Mouse (Mus musculus) midbrain, embryonic 10.5 days (tissue): ENCODE results near the gene Eif4a1. TPM values are rescaled to one million over a fixed set of nuclear protein-coding genes. Genes with fewer than 3 reads are reported as not detected.
"Not testable (repeated sequence)": the region's sequence is repeated elsewhere in the genome, so short reads cannot be mapped to it uniquely, and the experiment has no call there.

Source experiments
- DNase-seq: peaks from one replicate; pipeline ENCODE4 v3.0.0-alpha.2; 2017; ENCODE audit warnings: low spot score
- H3K27ac ChIP-seq: fragments of 300-500 bp; sonication (generic); replicated peaks from 2 replicates; pipeline ENCODE4 v1.5.1; 2016; ENCODE audit warnings: mild to moderate bottlenecking
- H3K27me3 ChIP-seq: fragments of 300-500 bp; sonication (generic); 2 replicates; pipeline ENCODE4 v1.6.1; 2016; ENCODE audit warnings: low read depth, mild to moderate bottlenecking; ENCODE audit not compliant: poor library complexity, severe bottlenecking
- H3K36me3 ChIP-seq: fragments of 300-500 bp; sonication (generic); 2 replicates; pipeline ENCODE4 v1.6.1; 2016; ENCODE audit warnings: mild to moderate bottlenecking, moderate library complexity
- H3K4me1 ChIP-seq: fragments of 300-500 bp; sonication (generic); 2 replicates; pipeline ENCODE4 v1.6.1; 2016
- H3K4me3 ChIP-seq: fragments of 300-500 bp; sonication (generic); 2 replicates; pipeline ENCODE4 v1.5.1; 2016; ENCODE audit warnings: mild to moderate bottlenecking, moderate library complexity
- H3K9me3 ChIP-seq: fragments of 300-500 bp; sonication (generic); replicated peaks from 2 replicates; pipeline ENCODE4 v1.6.1; 2016; ENCODE audit warnings: mild to moderate bottlenecking
- WGBS: fragments of 180-500 bp; shearing (Covaris S2); methylation state at CpG from one replicate; pipeline ENCODE4 v1.1.7; 2016; 5-methylcytosine and 5-hydroxymethylcytosine counted together
- polyA plus RNA-seq: library from polyadenylated mRNA; unstranded; fragments of >200 nt; fragmentation: Nextera tagmentation; extraction: Ambion mirVana; gene quantifications from 2 replicates; pipeline ENCODE4 v1.2.1, GENCODE M21; 2016

Eif4a1 gene
- polyA plus RNA-seq, 1 experiment from 2014 or later: 716 TPM

- no peaks in the 10 kb centered on the region for H3K36me3 ChIP-seq
- no peak overlapping the region for H3K4me3 ChIP-seq
- H3K4me1 ChIP-seq: peaks cover 9% of the 10 kb centered on the region
- DNase-seq: no peak
- 80% methylated on average over 3 of the region's 3 CpGs for WGBS
- H3K27me3 ChIP-seq: no peaks in the 10 kb centered on the region
- H3K9me3 ChIP-seq: no peaks in the 10 kb centered on the region
- H3K27ac ChIP-seq: no peak overlapping the region
Measured at GRCm38 (mm10) chr11:69708614-69709265, 36.5 kb upstream of the Eif4a1 start.

GRCm38 (mm10) chr11:69707873-69708381, 35.7 kb upstream of the Eif4a1 start:
- Histone ChIP-seq H3K27ac (no peak overlapping the region), H3K36me3 (no peaks in the 10 kb centered on the region), H3K9me3 (no peaks in the 10 kb centered on the region), H3K4me3 (no peak overlapping the region), H3K4me1 (peaks cover 9% of the 10 kb centered on the region), H3K27me3 (no peaks in the 10 kb centered on the region)
- DNase-seq: no peak
- WGBS: 85% methylated on average over 4 of the region's 4 CpGs

- Histone ChIP-seq H3K4me3 (no peak overlapping the region), H3K4me1 (peaks cover 9% of the 10 kb centered on the region), H3K36me3 (no peaks in the 10 kb centered on the region), H3K27ac (no peak overlapping the region), H3K9me3 (no peaks in the 10 kb centered on the region), H3K27me3 (no peaks in the 10 kb centered on the region)
- WGBS: 88% methylated on average over 4 of the region's 4 CpGs
- no peak for DNase-seq
Measured at GRCm38 (mm10) chr11:69707480-69707847, 35.2 kb upstream of the Eif4a1 start.

GRCm38 (mm10) chr11:69706775-69707479, 34.7 kb upstream of the Eif4a1 start:
- peaks cover 9% of the 10 kb centered on the region for H3K4me1 ChIP-seq
- no peaks in the 10 kb centered on the region for H3K9me3 ChIP-seq
- H3K4me3 ChIP-seq: no peak overlapping the region
- no peak for DNase-seq
- no peaks in the 10 kb centered on the region for H3K27me3 ChIP-seq
- WGBS: 61% methylated on average over 6 of the region's 6 CpGs
- H3K36me3 ChIP-seq: no peaks in the 10 kb centered on the region
- no peak overlapping the region for H3K27ac ChIP-seq

- Histone ChIP-seq H3K9me3 (no peaks in the 10 kb centered on the region), H3K4me1 (peaks cover 4% of the 10 kb centered on the region), H3K36me3 (no peaks in the 10 kb centered on the region), H3K27me3 (no peaks in the 10 kb centered on the region), H3K4me3 (no peak overlapping the region), H3K27ac (no peak overlapping the region)
- DNase-seq: no peak
- 68% methylated on average over 2 of the region's 2 CpGs for WGBS
Measured at GRCm38 (mm10) chr11:69704613-69705010, 32.4 kb upstream of the Eif4a1 start.

- WGBS: 75% methylated on average over 8 of the region's 8 CpGs
- Histone ChIP-seq H3K27ac (no peak overlapping the region), H3K9me3 (no peaks in the 10 kb centered on the region), H3K36me3 (no peaks in the 10 kb centered on the region), H3K4me3 (no peak overlapping the region), H3K4me1 (no peaks in the 10 kb centered on the region), H3K27me3 (no peaks in the 10 kb centered on the region)
- DNase-seq: no peak
Measured at GRCm38 (mm10) chr11:69703814-69704612, 31.8 kb upstream of the Eif4a1 start.

GRCm38 (mm10) chr11:69703381-69703780, 31.2 kb upstream of the Eif4a1 start:
- H3K27me3 ChIP-seq, H3K4me1 ChIP-seq, H3K36me3 ChIP-seq, H3K9me3 ChIP-seq, H3K27ac ChIP-seq, DNase-seq, H3K4me3 ChIP-seq: not testable (repeated sequence)
- WGBS: 85% methylated on average over 3 of the region's 3 CpGs

GRCm38 (mm10) chr11:69702886-69703285, 30.7 kb upstream of the Eif4a1 start:
- WGBS: 97% methylated on average over 10 of the region's 10 CpGs
- not testable (repeated sequence) for H3K9me3 ChIP-seq, H3K4me3 ChIP-seq, DNase-seq, H3K36me3 ChIP-seq, H3K4me1 ChIP-seq, H3K27me3 ChIP-seq, H3K27ac ChIP-seq

GRCm38 (mm10) chr11:69699595-69699994, 27.4 kb upstream of the Eif4a1 start:
- Histone ChIP-seq H3K4me1 (peaks cover 14% of the 10 kb centered on the region), H3K4me3 (no peak overlapping the region), H3K27me3 (peaks cover 10% of the 10 kb centered on the region; the same call in 1 of the 2 replicates), H3K36me3 (no peaks in the 10 kb centered on the region), H3K27ac (no peak overlapping the region), H3K9me3 (no peaks in the 10 kb centered on the region)
- DNase-seq: no peak
- 77% methylated on average over 1 of the region's 1 CpGs for WGBS

GRCm38 (mm10) chr11:69698574-69698973, 26.4 kb upstream of the Eif4a1 start:
- Histone ChIP-seq H3K9me3 (no peaks in the 10 kb centered on the region), H3K27me3 (peaks cover 13% of the 10 kb centered on the region; the same call in 1 of the 2 replicates), H3K27ac (no peak overlapping the region), H3K4me3 (no peak overlapping the region), H3K4me1 (peaks cover 14% of the 10 kb centered on the region), H3K36me3 (no peaks in the 10 kb centered on the region)
- no peak for DNase-seq
- 70% methylated on average over 5 of the region's 5 CpGs for WGBS

- no peak for DNase-seq
- no peaks in the 10 kb centered on the region for H3K36me3 ChIP-seq
- no peaks in the 10 kb centered on the region for H3K9me3 ChIP-seq
- peaks cover 13% of the 10 kb centered on the region; the same call in 1 of the 2 replicates for H3K27me3 ChIP-seq
- no peak overlapping the region for H3K27ac ChIP-seq
- no peak overlapping the region for H3K4me3 ChIP-seq
- WGBS: 93% methylated on average over 3 of the region's 3 CpGs
- H3K4me1 ChIP-seq: peaks cover 14% of the 10 kb centered on the region
Measured at GRCm38 (mm10) chr11:69697396-69697795, 25.2 kb upstream of the Eif4a1 start.

GRCm38 (mm10) chr11:69695361-69696181, 23.3 kb upstream of the Eif4a1 start, which contains the start of the genes Tnfsf12 and Tnfsfm13:
Gene Tnfsf12, minus strand, starts transcription at chr11:69695849.
Gene Tnfsfm13, minus strand, starts transcription at chr11:69696098.
- Histone ChIP-seq H3K4me3 (peak within 1 kb of the TSS; percentile 68), H3K27me3 (peaks cover 13% of the 10 kb centered on the region; the same call in 1 of the 2 replicates), H3K4me1 (peaks cover 14% of the 10 kb centered on the region), H3K36me3 (no peaks in the 10 kb centered on the region), H3K27ac (peak within 1 kb of the TSS; percentile 87), H3K9me3 (no peaks in the 10 kb centered on the region)
- 2% methylated on average over 41 of the region's 41 CpGs for WGBS
- DNase-seq: peak; percentile 61
